Mouse (Mus musculus) ES-E14 (cell line): ENCODE results near the gene Ahctf1. TPM values are rescaled to one million over a fixed set of nuclear protein-coding genes. Genes with fewer than 3 reads are reported as not detected.
"Not testable (repeated sequence)": the region's sequence is repeated elsewhere in the genome, so short reads cannot be mapped to it uniquely, and the experiment has no call there.

Source experiments
- DNase-seq: peaks from one replicate; pipeline ENCODE4 v3.0.0-alpha.2; 2013; ENCODE audit warnings: low read depth, low spot score
- H3K27ac ChIP-seq: 2 replicates; pipeline ENCODE4 v1.5.1; 2012; ENCODE audit warnings: low read depth, mild to moderate bottlenecking, low read length, moderate library complexity, mixed read lengths; ENCODE audit not compliant: poor library complexity, insufficient read depth, severe bottlenecking
- H3K36me3 ChIP-seq: 2 replicates; pipeline ENCODE4 v1.6.1; 2012; ENCODE audit warnings: mild to moderate bottlenecking, low read length, moderate library complexity, mixed read lengths; ENCODE audit not compliant: control insufficient read depth, poor library complexity, insufficient read depth, severe bottlenecking
- H3K4me1 ChIP-seq, 2 experiments: fragments of 150-350 bp in 1 of 2; sonication (generic) in 1 of 2; 2 replicates each; pipeline ENCODE4 v1.6.1; 2012; ENCODE audit warnings: low read length in 2 of 2, mild to moderate bottlenecking in 1 of 2, mixed read lengths in 1 of 2; ENCODE audit not compliant: control insufficient read depth in 2 of 2, insufficient read depth in 2 of 2, poor library complexity in 1 of 2
- H3K4me3 ChIP-seq, 2 experiments: fragments of 150-350 bp in 1 of 2; sonication (generic) in 1 of 2; 2 replicates each; pipeline ENCODE4 v1.5.1; 2012; ENCODE audit warnings: low read length in 2 of 2, low read depth in 1 of 2, mild to moderate bottlenecking in 1 of 2, mixed read lengths in 1 of 2; ENCODE audit not compliant: insufficient read depth in 1 of 2, poor library complexity in 1 of 2, severe bottlenecking in 1 of 2
- H3K9ac ChIP-seq: 2 replicates; pipeline ENCODE4 v1.6.1; 2012; ENCODE audit warnings: low read depth, mild to moderate bottlenecking, low read length, mixed read lengths; ENCODE audit not compliant: poor library complexity, insufficient read depth, severe bottlenecking
- H3K9me3 ChIP-seq: fragments of 150-350 bp; sonication (generic); 2 replicates; pipeline ENCODE4 v1.6.1; 2012; ENCODE audit warnings: low read depth, mild to moderate bottlenecking, low read length; ENCODE audit not compliant: control insufficient read depth, insufficient read depth
- CHD2 ChIP-seq: IDR thresholded peaks from 2 replicates; pipeline ENCODE4 v1.6.1; 2014; ENCODE audit warnings: mild to moderate bottlenecking, low read depth, low read length, inconsistent platforms
- HCFC1 ChIP-seq: IDR thresholded peaks from 2 replicates; pipeline ENCODE4 v1.6.1; 2012; ENCODE audit warnings: low read length, inconsistent platforms, borderline replicate concordance; ENCODE audit not compliant: insufficient read depth
- MAFK ChIP-seq: IDR thresholded peaks from 2 replicates; pipeline ENCODE4 v1.6.1; 2014; ENCODE audit warnings: mild to moderate bottlenecking, low read depth, low read length, inconsistent platforms; ENCODE audit not compliant: insufficient read depth
- ZC3H11A ChIP-seq: IDR thresholded peaks from 2 replicates; pipeline ENCODE4 v1.6.1; 2012; ENCODE audit warnings: low read depth, mild to moderate bottlenecking, inconsistent platforms, low read length, borderline replicate concordance
- ZNF384 ChIP-seq: IDR thresholded peaks from 2 replicates; pipeline ENCODE4 v1.6.1; 2012; ENCODE audit warnings: low read depth, low read length, inconsistent platforms
- in situ Hi-C, 2 experiments: fragments of 600-800 bp; cut with MboI; formaldehyde crosslinking; loops; one replicate each; pipeline ENCODE4 v1.15.1; 2025; ENCODE audit warnings: low sequenced_read_pairs in 2 of 2, inconsistent platforms in 1 of 2; ENCODE audit not compliant: unreplicated experiment in 2 of 2
- total RNA-seq: library from RNA; depleted of rRNA; stranded (reverse); fragments of 300-350 nt; gene quantifications from 2 replicates; pipeline ENCODE4 v1.2.3, GENCODE M21; 2012

Gene Ahctf1
- total RNA-seq, 1 experiment, result 90.2 TPM

- no peak for TF ChIP-seq MAFK
- TF ChIP-seq ZNF384, result no peak
- TF ChIP-seq HCFC1, result no peak
- TF ChIP-seq ZC3H11A, result no peak
- no peak for TF ChIP-seq CHD2
- in situ Hi-C loops, result no loop called here
- Histone ChIP-seq H3K4me3 (no peak overlapping the region), H3K9ac (no peak overlapping the region), H3K4me1 (no peaks in the 10 kb centered on the region), H3K36me3 (no peaks in the 10 kb centered on the region), H3K9me3 (no peaks in the 10 kb centered on the region), H3K27ac (no peak overlapping the region)
- DNase-seq, result no peak
These were observed 21.1 kb upstream of the Ahctf1 start for GRCm38 (mm10) chr1:179824549-179824948.

- DNase-seq, H3K36me3 ChIP-seq, H3K4me1 ChIP-seq, H3K9ac ChIP-seq, H3K9me3 ChIP-seq, H3K4me3 ChIP-seq, H3K27ac ChIP-seq, in situ Hi-C loops: not testable (repeated sequence)
These were observed 15.2 kb upstream of the Ahctf1 start for GRCm38 (mm10) chr1:179818490-179819278.

- 0 out of 2 replicates have a peak overlapping the region, but pooled peaks have one; percentile 19 for H3K27ac ChIP-seq
- H3K9ac ChIP-seq, result no peak overlapping the region
- no peaks in the 10 kb centered on the region for H3K36me3 ChIP-seq
- in situ Hi-C loops, result no loop called here
- H3K4me3 ChIP-seq, result no peak overlapping the region
- TF ChIP-seq CHD2, result no peak
- TF ChIP-seq ZNF384, result no peak
- no peak for TF ChIP-seq MAFK
- no peak for TF ChIP-seq HCFC1
- TF ChIP-seq ZC3H11A, result no peak
- peaks cover 4% of the 10 kb centered on the region; the same call in 1 of the 2 replicates for H3K9me3 ChIP-seq
- H3K4me1 ChIP-seq, result no peaks in the 10 kb centered on the region
- DNase-seq, result no peak
These were observed 11.1 kb upstream of the Ahctf1 start for GRCm38 (mm10) chr1:179814616-179815015.

GRCm38 (mm10) chr1:179813385-179813784, 9.9 kb upstream of the Ahctf1 start:
- in situ Hi-C loops, result no loop called here
- no peak overlapping the region for H3K4me3 ChIP-seq
- no peak for DNase-seq
- no peak overlapping the region for H3K27ac ChIP-seq
- H3K9ac ChIP-seq, result no peak overlapping the region
- no peaks in the 10 kb centered on the region for H3K36me3 ChIP-seq
- H3K9me3 ChIP-seq, result peaks cover 4% of the 10 kb centered on the region; the same call in 1 of the 2 replicates
- no peak for TF ChIP-seq ZC3H11A
- no peaks in the 10 kb centered on the region for H3K4me1 ChIP-seq

- H3K27ac ChIP-seq, result no peak overlapping the region
- no peak overlapping the region for H3K9ac ChIP-seq
- in situ Hi-C loops, result no loop called here
- no peak overlapping the region for H3K4me3 ChIP-seq
- no peak for TF ChIP-seq HCFC1
- no peak for TF ChIP-seq ZC3H11A
- no peak for TF ChIP-seq MAFK
- no peak for TF ChIP-seq CHD2
- TF ChIP-seq ZNF384, result no peak
- H3K36me3 ChIP-seq, result no peaks in the 10 kb centered on the region
- no peak for DNase-seq
- no peaks in the 10 kb centered on the region for H3K9me3 ChIP-seq
- H3K4me1 ChIP-seq, result no peaks in the 10 kb centered on the region
These were observed 4.8 kb upstream of the Ahctf1 start for GRCm38 (mm10) chr1:179808300-179808699.
